Mouse (Mus musculus) left cerebral cortex, postnatal 10 days (tissue): ENCODE data around the gene Opcml. TPM values are rescaled to one million over a fixed set of nuclear protein-coding genes. Genes with fewer than 3 reads are reported as not detected.

Experiments
- DNase-seq, 2 experiments: peaks; one replicate each; pipeline ENCODE4 v3.0.0; 2021 to 2022; ENCODE audit warnings: low spot score in 2 of 2, mixed read lengths in 1 of 2; ENCODE audit errors: extremely low spot score in 1 of 2
- intact Hi-C: fragments of 180-260 bp; cut with DNase I; formaldehyde crosslinking; loops from one replicate; pipeline ENCODE4 v1.15.1; 2025
- total RNA-seq, 2 experiments: library from RNA; stranded (reverse); gene quantifications; 2 replicates each; pipeline ENCODE4 v1.2.3; 2021

The Opcml gene
- total RNA-seq, 2 experiments from 2014 or later, result 391 to 412 TPM

GRCm38 (mm10) chr9:28337837-28338236 is 547.3 kb downstream of the Opcml start:
- intact Hi-C loops, result loop anchor here (5.0 kb wide), 1 partner anchor 64 kb away; no protein-coding TSS in a partner anchor
- no peak for DNase-seq

- DNase-seq, result no peak
- intact Hi-C loops, result no loop called here
These were observed 564.4 kb downstream of the Opcml start for GRCm38 (mm10) chr9:28354978-28355377.

- DNase-seq, result no peak
- intact Hi-C loops, result no loop called here
These were observed 567.4 kb downstream of the Opcml start for GRCm38 (mm10) chr9:28357946-28358345.

- intact Hi-C loops, result no loop called here
- no peak for DNase-seq
These were observed 570.1 kb downstream of the Opcml start for GRCm38 (mm10) chr9:28360691-28361090.

- intact Hi-C loops, result no loop called here
- peak in 1 of 2 experiments; percentile 28 for DNase-seq
These were observed 574.0 kb downstream of the Opcml start for GRCm38 (mm10) chr9:28364473-28365159.

- no peak for DNase-seq
- intact Hi-C loops, result no loop called here
These were observed 574.5 kb downstream of the Opcml start for GRCm38 (mm10) chr9:28365160-28365473.

GRCm38 (mm10) chr9:28386527-28387175 is 596.1 kb downstream of the Opcml start:
- peak; percentile 30 to 57 for DNase-seq

GRCm38 (mm10) chr9:28395222-28395621 is 604.6 kb downstream of the Opcml start:
- intact Hi-C loops, result no loop called here

More at GRCm38 (mm10) chr9:28386527-28387175, 596.1 kb downstream of the Opcml start:
- intact Hi-C loops, result no loop called here

GRCm38 (mm10) chr9:28395638-28396037 is 605.1 kb downstream of the Opcml start:
- DNase-seq, result no peak
- intact Hi-C loops, result no loop called here

More at GRCm38 (mm10) chr9:28395222-28395621, 604.6 kb downstream of the Opcml start:
- DNase-seq, result no peak

GRCm38 (mm10) chr9:28402770-28403650 is 612.4 kb downstream of the Opcml start:
- intact Hi-C loops, result loop anchor here (5.0 to 10.0 kb wide), 3 partner anchors 66 to 352 kb away; no protein-coding TSS in a partner anchor
- peak; percentile 51 to 78 for DNase-seq

GRCm38 (mm10) chr9:28403831-28404562 is 613.4 kb downstream of the Opcml start:
- intact Hi-C loops, result loop anchor here (5.0 to 10.0 kb wide), 3 partner anchors 67 to 351 kb away; no protein-coding TSS in a partner anchor
- DNase-seq, result peak; percentile 76 to 83

- DNase-seq, result no peak
- intact Hi-C loops, result loop anchor here (5.0 to 10.0 kb wide), 3 partner anchors 67 to 350 kb away; no protein-coding TSS in a partner anchor
These were observed 614.0 kb downstream of the Opcml start for GRCm38 (mm10) chr9:28404616-28405015.

- DNase-seq, result peak in 1 of 2 experiments; percentile 44
- intact Hi-C loops, result loop anchor here (10.0 kb wide), 1 partner anchor 349 kb away; no protein-coding TSS in a partner anchor
These were observed 615.2 kb downstream of the Opcml start for GRCm38 (mm10) chr9:28405816-28406215.

- intact Hi-C loops, result no loop called here
- no peak for DNase-seq
These were observed 630.2 kb downstream of the Opcml start for GRCm38 (mm10) chr9:28420808-28421207.

- DNase-seq, result no peak
- intact Hi-C loops, result no loop called here
These were observed 632.8 kb downstream of the Opcml start for GRCm38 (mm10) chr9:28423407-28423806.

GRCm38 (mm10) chr9:28432159-28432558 is 641.6 kb downstream of the Opcml start:
- no peak for DNase-seq
- intact Hi-C loops, result no loop called here

GRCm38 (mm10) chr9:28438752-28439151 is 648.2 kb downstream of the Opcml start:
- intact Hi-C loops, result no loop called here

GRCm38 (mm10) chr9:28439433-28440191 is 649.0 kb downstream of the Opcml start:
- intact Hi-C loops, result no loop called here
- DNase-seq, result no peak

More at GRCm38 (mm10) chr9:28438752-28439151, 648.2 kb downstream of the Opcml start:
- no peak for DNase-seq
